Comparison of ENCODE assay signal across 12 mouse cellular contexts in genomic region chr2:29426684-29427083, GRCm38 (mm10).
A peak's percentile ranks its signal among the peaks of the same experiment; 100 is the strongest.
DNase-seq lines count a peak whose midpoint lies in the region; ATAC-seq and TF ChIP-seq lines count a peak whose summit lies in the region.
"Had no signal": no experiment of that assay in that cellular context is flagged by ENCODE, and none has a peak within 500 bp of the region (broad histone marks: within the 10 kb centered on the region; RNA-seq: fewer than 3 reads in every experiment).

No protein-coding gene starts in this region.

- no peak for TF ChIP-seq POLR2A in thymus, adult 2 months (IDR thresholded peaks at IDR 0.05; ENCODE audit: control insufficient read depth, extremely low read depth, insufficient read depth, low read length, poor library complexity)

- H3K9ac ChIP-seq in heart, embryonic 15.5 days, result no peak overlapping the region
- H3K9ac ChIP-seq: embryonic facial prominence, embryonic 15.5 days; midbrain, embryonic 13.5 days had no signal

- no peak overlapping the region for H3K4me2 ChIP-seq in heart, embryonic 15.5 days
- H3K4me2 ChIP-seq: embryonic facial prominence, embryonic 15.5 days; midbrain, embryonic 13.5 days had no signal

- peak; percentile 65 for DNase-seq in gastrocnemius, adult 18-20 months (ENCODE audit: low spot score)
- no peak for DNase-seq in gastrocnemius, postnatal 36 days
- DNase-seq in Muller cell, postnatal 12 days (ENCODE audit: inconsistent ontology term), result peak; percentile 61
- DNase-seq in cerebellum, adult 9-10 months, result peak; percentile 88
- no peak for DNase-seq in thymus, adult 2 months
- DNase-seq in layer of hippocampus, postnatal 10 days (ENCODE audit: low spot score in 2 of 2), result no peak
- DNase-seq: kidney, adult 8-10 months; thymus, postnatal 4 days had no signal

- no peak overlapping the region for H3K4me3 ChIP-seq in heart, embryonic 15.5 days
- H3K4me3 ChIP-seq in thymus, adult 2 months (ENCODE audit: control insufficient read depth, insufficient read depth, low read length), result no peak overlapping the region
- H3K4me3 ChIP-seq: embryonic facial prominence, embryonic 15.5 days; midbrain, embryonic 13.5 days had no signal

- TF ChIP-seq CTCF in thymus, adult 2 months (IDR thresholded peaks at IDR 0.05; ENCODE audit: borderline replicate concordance, control insufficient read depth, extremely low read depth, insufficient read depth, low read length, poor library complexity), result no peak

- H3K27ac ChIP-seq in heart, embryonic 15.5 days, result peak overlapping the region; percentile 11; the same call in 1 of the 2 replicates
- no peak overlapping the region for H3K27ac ChIP-seq in thymus, adult 2 months (ENCODE audit: control insufficient read depth, insufficient read depth, low read length)
- H3K27ac ChIP-seq: embryonic facial prominence, embryonic 15.5 days; midbrain, embryonic 13.5 days had no signal

- peaks cover 15% of the 10 kb centered on the region for H3K4me1 ChIP-seq in heart, embryonic 15.5 days (replicated peaks)
- H3K4me1 ChIP-seq in thymus, adult 2 months (replicated peaks; ENCODE audit: control insufficient read depth, insufficient read depth, low read length), result peaks cover 4% of the 10 kb centered on the region; the same call in 1 of the 2 replicates

- WGBS in heart, embryonic 15.5 days, result 37% methylated on average over 3 of the region's 3 CpGs
- 88% methylated on average over 3 of the region's 3 CpGs for WGBS in thymus, adult 2 months

- H3K36me3 ChIP-seq in heart, embryonic 15.5 days, result no peaks in the 10 kb centered on the region
- no peaks in the 10 kb centered on the region for H3K36me3 ChIP-seq in thymus, adult 2 months (ENCODE audit: control insufficient read depth, insufficient read depth, low read length)
- H3K36me3 ChIP-seq: embryonic facial prominence, embryonic 15.5 days; midbrain, embryonic 13.5 days had no signal

- peak; percentile 80; the same call in 1 of the 2 replicates for ATAC-seq in heart, embryonic 15.5 days (replicated peaks; ENCODE audit: insufficient number of reproducible peaks, insufficient read depth, low FRiP score, low read depth)
- no peak for ATAC-seq in erythroblast, adult 5-6 weeks (replicated peaks; ENCODE audit: low FRiP score, poor library complexity, severe bottlenecking)
- ATAC-seq: midbrain, embryonic 13.5 days had no signal

- no peaks in the 10 kb centered on the region for H3K27me3 ChIP-seq in heart, embryonic 15.5 days
- no peaks in the 10 kb centered on the region for H3K27me3 ChIP-seq in thymus, adult 2 months (ENCODE audit: control insufficient read depth, insufficient read depth, low read length)
- H3K27me3 ChIP-seq: embryonic facial prominence, embryonic 15.5 days; midbrain, embryonic 13.5 days had no signal

- intact Hi-C loops in gastrocnemius, postnatal 36 days (cut with DNase I), result no loop called here

- H3K9me3 ChIP-seq in heart, embryonic 15.5 days (replicated peaks), result no peaks in the 10 kb centered on the region
- H3K9me3 ChIP-seq: embryonic facial prominence, embryonic 15.5 days; midbrain, embryonic 13.5 days had no signal

Comparison
In these comparisons a context has a peak if more than half of its experiments do, and no peak if none do; other contexts are left out.
1. DNase-seq: peak in gastrocnemius, adult 18-20 months (single experiment), Muller cell, postnatal 12 days (single experiment) and cerebellum, adult 9-10 months (single experiment); none in gastrocnemius, postnatal 36 days (0 of 2), thymus, adult 2 months (single experiment) and layer of hippocampus, postnatal 10 days (0 of 2).